Mouse (Mus musculus): ENCODE results near the gene Radil. TPM values are rescaled to one million over a fixed set of nuclear protein-coding genes. Genes with fewer than 3 reads are reported as not detected.
A peak's percentile ranks its signal among the peaks of the same experiment; 100 is the strongest.

Radil gene
- total RNA-seq, 2 experiments from 2014 or later: 19.5 to 20.4 TPM

DNA sequence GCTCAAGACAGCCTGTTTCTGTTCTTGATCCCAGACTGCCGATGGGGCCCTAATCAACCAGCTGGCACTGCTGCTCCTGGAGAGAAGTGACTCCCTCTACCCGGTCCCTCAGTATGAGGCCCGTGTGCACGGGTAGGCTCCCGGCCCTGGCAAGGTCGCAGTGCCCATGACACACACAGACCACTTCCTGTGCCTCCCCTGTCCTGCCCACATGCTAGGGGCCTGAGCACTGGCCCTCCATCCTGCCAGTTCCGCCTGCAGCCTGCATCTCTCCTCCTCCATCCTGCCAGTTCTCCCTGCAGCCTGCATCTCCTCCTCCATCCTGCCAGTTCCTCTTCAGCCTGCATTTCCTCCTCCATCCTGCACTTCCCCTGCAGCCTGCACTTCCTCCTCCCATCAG lies 75.2 kb downstream of the Radil start:
- DNase-seq (ENCODE audit: extremely low spot score in 1 of 2, low spot score in 2 of 2): no peak
- intact Hi-C loops (cut with DNase I): loop anchor here (5.0 kb wide), 1 partner anchor 152 kb away; the partner anchor contains the start of gene Wipi2
- Histone ChIP-seq H3K27ac (0 out of 2 replicates have a peak overlapping the region, but pooled peaks have one; percentile 32), H3K4me3 (no peak overlapping the region)
- TF ChIP-seq CTCF (IDR thresholded peaks at IDR 0.05): no peak

DNA sequence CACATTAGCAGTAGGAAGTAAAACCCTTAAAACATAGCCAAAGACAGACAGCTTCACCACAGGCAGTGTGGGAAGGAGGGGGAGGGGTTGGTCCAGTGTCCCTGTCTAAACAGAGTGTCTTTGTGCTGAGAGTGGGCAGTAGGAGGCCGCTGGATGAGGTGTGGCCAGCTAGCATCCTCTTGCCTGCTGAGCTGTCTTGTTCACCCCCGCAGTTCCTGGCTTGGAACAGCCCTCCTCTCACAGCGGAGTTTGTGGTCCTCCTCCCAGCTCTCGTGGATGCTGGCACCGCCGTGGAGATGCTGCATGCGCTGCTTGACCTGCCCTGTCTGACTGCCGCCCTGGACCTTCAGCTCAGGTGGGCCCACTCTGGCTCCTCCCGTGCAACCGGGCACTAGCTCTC lies 77.2 kb downstream of the Radil start:
- Histone ChIP-seq H3K27ac (peak overlapping the region; percentile 70), H3K4me3 (no peak overlapping the region)
- intact Hi-C loops (cut with DNase I): no loop called here
- peak; percentile 52 to 70 for DNase-seq (ENCODE audit: extremely low spot score in 1 of 2, low spot score in 2 of 2)
- TF ChIP-seq CTCF (IDR thresholded peaks at IDR 0.05): no peak

DNA sequence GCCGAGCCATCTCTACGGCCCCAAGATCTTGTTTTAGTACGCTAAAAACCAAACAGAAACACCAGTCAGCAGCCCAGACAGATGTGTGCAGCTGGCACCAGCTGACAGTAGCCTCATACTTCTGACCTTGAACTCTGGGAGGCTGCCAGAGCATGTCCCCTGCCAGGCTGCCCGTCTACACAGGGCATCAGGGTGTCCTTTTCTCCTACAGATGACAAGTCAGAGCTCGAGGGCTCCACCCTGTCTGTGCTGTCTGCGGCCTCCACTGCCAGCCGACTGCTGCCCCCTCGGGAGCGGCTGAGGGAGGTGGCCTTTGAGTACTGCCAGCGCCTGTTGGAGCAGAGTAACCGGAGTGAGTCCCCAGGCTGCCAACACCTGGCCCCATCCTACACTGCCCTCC lies 81.1 kb downstream of the Radil start:
- TF ChIP-seq CTCF (IDR thresholded peaks at IDR 0.05): no peak
- Histone ChIP-seq H3K27ac (no peak overlapping the region), H3K4me3 (no peak overlapping the region)
- intact Hi-C loops (cut with DNase I): no loop called here
- DNase-seq (ENCODE audit: extremely low spot score in 1 of 2, low spot score in 2 of 2): no peak

DNA sequence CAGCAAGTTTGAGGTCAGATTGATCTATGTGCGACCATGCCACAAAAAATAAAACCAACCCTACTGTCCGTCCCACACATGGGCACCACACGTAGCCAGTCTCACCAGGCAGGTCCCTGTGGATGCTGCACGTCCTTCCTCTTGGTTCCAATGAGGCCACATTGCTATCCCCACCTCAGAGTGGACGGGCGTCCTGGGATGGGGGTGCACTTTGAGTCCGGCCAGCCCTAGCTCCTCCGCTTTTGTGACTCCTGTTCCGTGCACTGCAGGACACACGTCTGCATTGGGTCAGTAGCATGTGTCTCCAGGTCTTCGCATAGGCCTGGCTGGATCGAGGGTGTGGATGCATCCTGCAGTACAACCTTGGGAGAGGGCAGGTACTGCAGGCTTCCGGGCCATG lies 82.5 kb downstream of the Radil start:
- intact Hi-C loops (cut with DNase I): no loop called here
- DNase-seq (ENCODE audit: extremely low spot score in 1 of 2, low spot score in 2 of 2): no peak
- TF ChIP-seq CTCF (IDR thresholded peaks at IDR 0.05): no peak
- H3K27ac ChIP-seq: no peak overlapping the region
- no peak overlapping the region for H3K4me3 ChIP-seq

DNA sequence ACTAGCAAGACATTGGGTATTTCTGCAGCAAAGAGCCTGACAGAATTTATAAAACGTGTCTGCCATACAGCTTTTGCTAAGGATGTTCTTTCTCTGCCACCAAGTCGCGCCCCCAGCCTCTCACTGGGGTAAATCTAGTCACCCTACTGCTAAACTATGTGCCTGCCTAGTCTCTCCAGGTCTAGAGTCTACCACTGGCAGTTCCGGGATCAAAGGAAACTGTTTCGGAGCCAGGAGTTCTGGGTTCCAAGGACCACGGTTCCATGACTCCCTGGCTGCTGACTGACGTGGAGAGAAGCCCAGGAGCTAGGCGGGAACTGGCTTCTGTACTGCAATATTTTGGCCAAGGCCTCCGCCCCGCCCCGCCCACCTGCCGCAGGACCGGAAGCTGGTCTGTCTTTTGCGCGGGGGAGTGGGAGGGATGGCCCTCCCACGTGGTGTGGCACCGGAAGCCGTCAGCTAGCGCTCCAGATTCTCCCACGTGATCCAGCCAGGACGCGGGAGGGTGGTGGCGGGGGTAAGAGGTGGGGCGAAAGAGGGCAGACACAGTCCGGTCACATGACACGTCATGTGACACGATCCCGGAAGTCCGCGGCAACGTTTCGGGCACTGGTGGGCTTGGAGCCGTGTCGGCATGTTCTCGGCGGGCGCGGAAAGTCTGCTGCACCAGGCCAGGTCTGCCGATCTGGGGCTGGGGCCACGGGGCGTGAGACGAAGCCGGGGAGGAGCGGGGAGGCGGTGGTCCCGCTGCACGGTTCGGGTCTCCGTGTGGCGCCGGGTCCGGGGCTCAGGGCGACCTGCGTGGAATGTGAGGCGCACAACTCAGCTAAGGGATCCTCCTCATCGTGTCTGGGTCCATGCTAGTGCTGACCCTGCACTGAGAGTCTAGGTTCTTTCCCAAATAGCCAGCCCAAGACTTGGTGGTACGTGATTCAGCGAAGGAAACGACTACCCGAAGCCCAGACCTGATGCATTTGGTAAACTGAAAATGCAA lies 87.1 kb downstream of the Radil start, which contains the start of gene Ap5z1:
TSS of gene Ap5z1 (plus strand) at position 484 of the 994 bp plus-strand sequence.
- no peak for TF ChIP-seq CTCF (IDR thresholded peaks at IDR 0.05)
- Histone ChIP-seq H3K4me3 (peak within 1 kb of the TSS; percentile 57), H3K27ac (peak within 1 kb of the TSS; percentile 93)
- intact Hi-C loops (cut with DNase I): no loop called here
- peak; percentile 87 to 91 for DNase-seq (ENCODE audit: extremely low spot score in 1 of 2, low spot score in 2 of 2)

DNA sequence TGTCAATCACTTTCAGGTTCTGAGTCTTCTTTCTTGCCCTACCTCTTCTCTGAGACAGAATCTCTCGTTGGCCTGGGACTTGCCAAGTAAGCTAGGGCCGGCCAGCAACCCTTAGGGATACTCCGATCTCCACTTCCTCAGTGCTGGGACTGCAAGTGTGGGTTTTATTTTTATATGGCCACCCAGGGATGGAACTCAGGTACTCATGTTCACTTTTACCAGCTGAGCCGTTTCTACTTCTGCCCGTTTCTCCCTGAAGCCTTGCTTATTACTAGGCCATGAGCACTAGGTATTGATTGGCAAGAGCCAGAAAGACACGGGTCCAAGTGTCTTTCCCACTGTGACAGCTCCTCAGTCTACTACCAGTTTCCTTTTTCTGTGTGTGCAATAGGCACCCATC lies 87.9 kb downstream of the Radil start:
- intact Hi-C loops (cut with DNase I): no loop called here
- TF ChIP-seq CTCF (IDR thresholded peaks at IDR 0.05): no peak
- DNase-seq (ENCODE audit: extremely low spot score in 1 of 2, low spot score in 2 of 2): no peak
- Histone ChIP-seq H3K4me3 (peak overlapping the region; percentile 57), H3K27ac (peak overlapping the region; percentile 93)

DNA sequence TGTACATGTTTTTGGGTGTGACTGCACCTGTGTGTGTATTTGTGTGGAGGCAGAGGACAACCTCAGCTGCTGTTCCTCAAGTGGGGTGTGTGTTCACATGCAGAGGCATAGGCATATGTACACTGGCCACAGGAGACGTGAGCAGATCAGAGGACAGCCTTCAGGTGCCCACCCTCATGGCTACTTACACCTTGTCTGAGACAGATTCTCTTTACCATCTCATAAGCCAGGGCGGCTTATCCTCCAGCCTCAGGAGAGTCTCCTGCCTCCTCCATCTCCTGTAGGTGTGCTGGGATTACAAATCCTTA lies 88.3 kb downstream of the Radil start:
- Histone ChIP-seq H3K27ac (no peak overlapping the region; the same call in 1 of the 2 replicates), H3K4me3 (no peak overlapping the region)
- no peak for TF ChIP-seq CTCF (IDR thresholded peaks at IDR 0.05)
- intact Hi-C loops (cut with DNase I): no loop called here
- DNase-seq (ENCODE audit: extremely low spot score in 1 of 2, low spot score in 2 of 2): no peak

DNA sequence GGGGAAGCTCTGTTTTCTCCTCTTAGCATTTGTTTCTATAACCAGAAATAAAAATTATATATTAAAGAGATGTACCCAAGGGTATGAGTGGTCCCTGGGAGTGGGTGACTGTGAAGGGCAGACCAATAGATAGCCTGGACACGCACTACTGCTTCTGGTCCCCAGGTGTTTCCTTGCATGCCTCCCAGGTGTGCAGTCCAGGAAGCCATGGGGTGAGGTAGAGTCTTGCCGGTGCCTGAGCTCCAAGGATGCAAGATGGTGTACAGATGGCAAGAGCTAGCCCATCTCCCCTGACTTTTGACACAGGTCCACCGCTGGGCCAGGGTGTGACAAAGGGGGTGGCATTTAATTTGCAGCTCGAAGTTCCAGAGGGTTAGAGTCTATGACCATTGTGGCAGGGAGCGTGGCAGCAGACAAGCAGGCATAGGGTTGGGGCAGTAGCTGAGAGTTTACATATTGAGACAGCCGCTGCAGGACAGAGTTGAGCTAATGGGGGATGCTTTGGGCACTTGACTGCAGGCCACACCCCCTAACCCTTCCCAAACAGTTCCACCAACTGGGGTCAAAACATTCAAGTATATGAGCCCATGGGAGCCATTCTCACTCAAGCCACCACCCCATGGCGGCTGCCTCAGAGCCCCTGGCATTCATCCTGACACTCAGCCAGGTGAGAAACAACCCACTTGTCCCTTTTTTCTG lies 88.8 kb downstream of the Radil start:
- Histone ChIP-seq H3K4me3 (no peak overlapping the region), H3K27ac (no peak overlapping the region)
- intact Hi-C loops (cut with DNase I): no loop called here
- TF ChIP-seq CTCF (IDR thresholded peaks at IDR 0.05): no peak
- DNase-seq (ENCODE audit: extremely low spot score in 1 of 2, low spot score in 2 of 2): no peak

DNA sequence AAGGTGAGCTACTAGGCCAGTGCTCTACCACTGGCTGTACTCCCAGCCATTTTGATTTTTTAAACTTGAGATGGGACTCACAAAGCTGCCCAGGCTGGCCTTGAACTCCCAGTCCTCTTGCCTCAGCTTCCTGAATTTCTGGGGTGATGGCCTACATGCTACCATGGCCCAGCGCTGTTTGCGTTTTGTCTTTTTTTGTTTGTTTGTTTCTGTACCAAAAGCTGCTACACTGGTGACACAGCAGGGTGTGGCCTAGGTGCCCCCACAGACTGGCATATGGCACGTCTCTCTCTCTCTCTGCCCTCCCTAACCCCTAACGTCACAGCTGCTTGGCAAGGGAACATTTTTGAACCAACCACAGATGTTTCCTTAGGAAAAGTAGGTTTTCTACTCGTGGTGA lies 91.1 kb downstream of the Radil start:
- H3K4me3 ChIP-seq: no peak overlapping the region
- no peak for DNase-seq (ENCODE audit: extremely low spot score in 1 of 2, low spot score in 2 of 2)
- intact Hi-C loops (cut with DNase I): no loop called here
- H3K27ac ChIP-seq: peak overlapping the region; percentile 53
- no peak for TF ChIP-seq CTCF (IDR thresholded peaks at IDR 0.05)

DNA sequence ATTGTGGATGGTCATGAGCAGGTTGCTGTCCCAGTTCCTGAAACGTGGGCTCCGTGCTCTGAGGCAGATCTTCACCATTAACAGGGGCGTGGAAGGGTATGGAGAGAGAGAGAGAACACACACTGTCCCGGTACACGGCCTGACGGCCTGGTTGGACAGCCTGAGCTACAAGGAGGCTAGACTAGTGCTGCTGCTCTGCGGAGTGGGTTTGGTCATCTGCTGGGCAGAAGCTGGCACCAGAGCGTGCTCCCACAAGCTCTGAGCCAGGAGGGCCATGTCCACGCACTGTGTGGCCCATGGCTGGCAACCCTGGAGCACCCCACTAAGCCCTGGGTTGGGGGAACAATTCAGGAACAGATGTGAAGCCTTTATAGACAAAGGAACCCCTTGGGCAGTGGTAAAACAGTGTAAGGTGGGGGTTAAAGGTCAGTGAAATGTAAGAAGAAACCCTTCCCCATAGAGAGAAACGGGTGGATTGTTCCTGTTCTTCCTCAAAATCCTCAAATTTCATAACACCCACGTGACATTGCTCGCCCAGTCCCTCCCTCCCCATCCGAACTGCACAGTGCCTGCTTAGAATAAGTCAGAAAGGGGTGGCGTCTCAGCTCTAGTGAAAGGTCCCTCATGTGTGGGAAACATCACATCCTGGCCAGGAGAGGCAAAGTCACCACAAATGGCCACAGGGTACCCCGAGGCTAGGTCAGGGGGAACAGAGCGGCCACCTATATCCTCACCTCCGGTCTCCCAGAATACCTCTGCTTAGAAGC lies 91.9 kb downstream of the Radil start:
- no peak overlapping the region for H3K4me3 ChIP-seq
- no peak for DNase-seq (ENCODE audit: extremely low spot score in 1 of 2, low spot score in 2 of 2)
- intact Hi-C loops (cut with DNase I): no loop called here
- TF ChIP-seq CTCF (IDR thresholded peaks at IDR 0.05): no peak
- peak overlapping the region; percentile 88 for H3K27ac ChIP-seq

DNA sequence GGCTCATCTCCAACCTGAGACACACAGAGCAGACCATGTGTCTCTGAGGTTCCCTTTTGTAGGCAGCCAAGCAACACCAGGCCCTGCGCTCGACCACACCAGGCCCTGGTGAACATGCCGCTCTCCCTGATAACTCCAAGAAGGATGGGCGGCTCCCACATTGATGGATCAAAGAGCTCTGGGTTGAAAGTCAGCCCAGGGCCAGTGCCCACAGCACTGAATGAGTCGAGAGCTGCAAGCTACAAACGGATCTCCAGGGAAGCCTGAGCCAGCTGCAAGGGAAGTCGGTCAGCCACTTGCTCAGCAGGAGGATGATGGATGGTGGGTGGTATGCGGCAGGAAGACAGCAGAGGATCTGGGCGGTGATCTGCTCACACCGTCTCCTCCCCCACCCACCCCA lies 93.6 kb downstream of the Radil start:
- Histone ChIP-seq H3K27ac (peak overlapping the region; percentile 88), H3K4me3 (no peak overlapping the region)
- no peak for TF ChIP-seq CTCF (IDR thresholded peaks at IDR 0.05)
- peak in 1 of 2 experiments; percentile 54 for DNase-seq (ENCODE audit: extremely low spot score in 1 of 2, low spot score in 2 of 2)
- intact Hi-C loops (cut with DNase I): no loop called here

All from left cerebral cortex, adult 2 months (tissue).